Mouse (Mus musculus): Measurements from ENCODE around the gene Cd84.

Cd84 gene

GRCm38 (mm10) chr1:171915638-171916458 is 76.4 kb downstream of the Cd84 start:
- DNase-seq (ENCODE audit: low spot score in 2 of 2), result no peak

GRCm38 (mm10) chr1:171917305-171918039 is 78.0 kb downstream of the Cd84 start, which contains the start of gene Slamf6:
Gene Slamf6, plus strand, starts transcription at chr1:171917515.
- DNase-seq (ENCODE audit: low spot score in 2 of 2), result no peak

- no peak for DNase-seq (ENCODE audit: low spot score in 2 of 2)
These were observed 78.8 kb downstream of the Cd84 start for GRCm38 (mm10) chr1:171918136-171918920.

GRCm38 (mm10) chr1:171919193-171919592 is 79.7 kb downstream of the Cd84 start:
- DNase-seq (ENCODE audit: low spot score in 2 of 2), result no peak

- no peak for DNase-seq (ENCODE audit: low spot score in 2 of 2)
These were observed 80.5 kb downstream of the Cd84 start for GRCm38 (mm10) chr1:171919901-171920510.

- DNase-seq (ENCODE audit: low spot score in 2 of 2), result no peak
These were observed 81.6 kb downstream of the Cd84 start for GRCm38 (mm10) chr1:171920989-171921621.

GRCm38 (mm10) chr1:171921641-171922040 is 82.1 kb downstream of the Cd84 start:
- no peak for DNase-seq (ENCODE audit: low spot score in 2 of 2)

GRCm38 (mm10) chr1:171922844-171923243 is 83.3 kb downstream of the Cd84 start:
- peak in 1 of 2 experiments; percentile 30 for DNase-seq (ENCODE audit: low spot score in 2 of 2)

GRCm38 (mm10) chr1:171924900-171925299 is 85.4 kb downstream of the Cd84 start:
- no peak for DNase-seq (ENCODE audit: low spot score in 2 of 2)

- no peak for DNase-seq (ENCODE audit: low spot score in 2 of 2)
These were observed 94.4 kb downstream of the Cd84 start for GRCm38 (mm10) chr1:171933851-171934250.

- DNase-seq (ENCODE audit: low spot score in 2 of 2), result no peak
These were observed 99.8 kb downstream of the Cd84 start for GRCm38 (mm10) chr1:171938952-171939948.
